Mouse (Mus musculus) c-Kit-negative CD71-positive TER-119-positive erythroid progenitor cells, embryonic 14.5 days (primary cell): ENCODE results near the gene Tmprss11a.

ENCODE experiments used
- DNase-seq: peaks from one replicate; pipeline ENCODE4 v3.0.0-alpha.2; 2013; ENCODE audit warnings: low read depth, low spot score

Tmprss11a gene

GRCm38 (mm10) chr5:86468890-86469289, at the start of gene Tmprss11a:
Gene Tmprss11a, minus strand, starts transcription at chr5:86468990.
- DNase-seq: no peak

GRCm38 (mm10) chr5:86518500-86518899, 49.7 kb upstream of the Tmprss11a start, which contains the start of gene Tmprss11g:
Gene Tmprss11g, minus strand, starts transcription at chr5:86518600.
- no peak for DNase-seq

- no peak for DNase-seq
Measured at GRCm38 (mm10) chr5:86511538-86511937, 42.7 kb upstream of the Tmprss11a start.

GRCm38 (mm10) chr5:86493453-86493852, 24.7 kb upstream of the Tmprss11a start:
- DNase-seq: no peak

- no peak for DNase-seq
Measured at GRCm38 (mm10) chr5:86482562-86482961, 13.8 kb upstream of the Tmprss11a start.

GRCm38 (mm10) chr5:86482031-86482430, 13.2 kb upstream of the Tmprss11a start:
- DNase-seq: no peak

- DNase-seq: no peak
Measured at GRCm38 (mm10) chr5:86473859-86474258, 5.1 kb upstream of the Tmprss11a start.

GRCm38 (mm10) chr5:86439306-86439705, 29.5 kb downstream of the Tmprss11a start:
- no peak for DNase-seq

GRCm38 (mm10) chr5:86438548-86438947, 30.2 kb downstream of the Tmprss11a start:
- DNase-seq: no peak

GRCm38 (mm10) chr5:86432697-86433096, 36.1 kb downstream of the Tmprss11a start:
- DNase-seq: no peak

- no peak for DNase-seq
Measured at GRCm38 (mm10) chr5:86431096-86431495, 37.7 kb downstream of the Tmprss11a start.

GRCm38 (mm10) chr5:86421323-86422028, 47.3 kb downstream of the Tmprss11a start:
- DNase-seq: no peak

- no peak for DNase-seq
Measured at GRCm38 (mm10) chr5:86419494-86419893, 49.3 kb downstream of the Tmprss11a start.

GRCm38 (mm10) chr5:86414280-86414679, 54.5 kb downstream of the Tmprss11a start:
- no peak for DNase-seq

- DNase-seq: no peak
Measured at GRCm38 (mm10) chr5:86410815-86411214, 58.0 kb downstream of the Tmprss11a start.

GRCm38 (mm10) chr5:86407941-86408340, 60.8 kb downstream of the Tmprss11a start:
- no peak for DNase-seq

- DNase-seq: no peak
Measured at GRCm38 (mm10) chr5:86407191-86407590, 61.6 kb downstream of the Tmprss11a start.

- DNase-seq: no peak
Measured at GRCm38 (mm10) chr5:86373320-86373719, 95.5 kb downstream of the Tmprss11a start, which contains the start of gene Tmprss11d. Gene Tmprss11d, minus strand, starts transcription at chr5:86373420.
